Mouse (Mus musculus): ENCODE results near the gene Gm128. TPM values are rescaled to one million over a fixed set of nuclear protein-coding genes. Genes with fewer than 3 reads are reported as not detected.

The Gm128 gene
- polyA plus RNA-seq, 1 experiment from 2014 or later: 0.97 TPM

DNA sequence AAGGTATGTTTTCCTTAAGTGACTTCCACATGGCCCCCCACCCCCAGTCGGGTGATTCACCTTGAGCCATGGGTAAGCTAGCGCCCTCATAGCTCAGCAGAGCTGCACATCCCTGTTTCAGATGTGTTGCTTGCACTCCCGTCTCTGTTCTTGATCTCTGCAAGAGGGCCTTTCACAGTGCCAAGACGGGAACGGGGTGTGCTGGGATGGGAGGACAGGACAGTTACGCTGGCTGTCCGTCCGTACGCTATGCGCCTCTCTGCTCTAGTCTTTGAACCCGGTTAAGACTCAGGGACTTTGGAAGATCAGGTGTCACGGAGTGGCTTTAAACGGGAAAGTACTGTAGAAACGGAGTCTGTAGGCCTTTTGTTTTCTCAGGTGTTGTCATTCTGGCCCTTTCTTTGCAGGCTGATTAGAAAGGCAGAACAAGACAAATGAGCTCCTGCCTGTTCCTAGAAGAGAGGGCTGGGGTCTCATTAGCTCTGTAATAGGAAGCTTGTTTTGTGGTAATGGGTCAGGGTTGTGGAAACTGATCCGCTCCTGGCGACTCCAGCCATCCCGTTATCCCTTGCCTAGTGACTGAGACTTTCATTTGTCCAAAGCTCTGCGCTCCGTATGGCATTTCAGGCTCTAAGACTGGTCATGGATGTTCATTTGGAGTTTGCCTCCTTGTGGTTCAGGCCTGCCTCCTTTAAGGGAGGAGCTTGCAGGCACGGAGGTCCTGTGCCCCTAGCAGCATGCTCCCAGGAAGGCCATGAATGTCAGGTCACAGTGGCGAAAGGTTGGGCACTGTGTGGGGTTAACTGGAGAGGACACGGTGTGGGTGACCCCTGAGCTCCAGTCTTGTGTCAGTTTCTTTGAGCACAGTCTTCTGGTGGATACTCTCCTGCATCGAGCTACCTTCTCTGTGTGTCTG is 5.8 kb downstream of the Gm128 start:
- H3K4me1 ChIP-seq: peaks cover 26% of the 10 kb centered on the region
- no peaks in the 10 kb centered on the region for H3K9me3 ChIP-seq
- no peak for DNase-seq (ENCODE audit: low spot score)
- peaks cover 72% of the 10 kb centered on the region for H3K36me3 ChIP-seq
- H3K4me3 ChIP-seq: no peak overlapping the region
- no peak overlapping the region for H3K27ac ChIP-seq
- WGBS: 87% methylated on average over 23 of the region's 23 CpGs
- no peaks in the 10 kb centered on the region for H3K27me3 ChIP-seq (ENCODE audit: insufficient read depth, poor library complexity, severe bottlenecking)

DNA sequence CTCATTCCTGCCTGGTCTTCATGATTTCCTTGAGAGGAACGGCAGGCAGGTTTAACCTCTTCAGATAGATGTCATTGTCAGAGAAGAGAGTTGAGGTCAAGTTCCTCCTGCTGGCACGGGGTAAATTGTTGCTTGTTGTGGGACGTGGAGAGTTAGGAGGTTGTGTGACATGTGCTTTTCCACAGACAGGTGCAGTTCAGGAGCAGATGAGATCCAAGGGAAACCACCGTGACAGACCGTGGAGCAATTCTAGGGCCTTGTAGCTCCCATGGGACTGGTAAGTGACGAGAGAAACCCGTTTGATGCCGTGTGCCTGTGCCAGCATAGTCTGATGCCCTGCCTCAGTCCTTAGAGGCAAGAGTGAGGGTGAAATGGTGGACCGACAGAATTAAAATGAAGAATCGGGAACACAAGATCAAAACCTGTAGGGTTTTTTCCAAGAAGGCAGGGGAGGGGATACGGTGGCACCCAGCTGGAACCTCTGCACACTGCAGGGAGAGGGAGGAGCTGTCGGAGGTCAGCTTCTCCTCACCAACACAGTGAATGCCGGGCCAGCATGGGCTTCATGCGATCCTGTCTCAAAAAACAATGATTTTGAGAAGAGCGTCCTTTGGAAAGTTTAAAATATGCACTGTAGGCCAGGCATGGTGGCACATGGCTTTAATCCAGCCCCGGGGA is 8.0 kb downstream of the Gm128 start:
- Histone ChIP-seq H3K27me3 (ENCODE audit: insufficient read depth, poor library complexity, severe bottlenecking) (no peaks in the 10 kb centered on the region), H3K4me3 (no peak overlapping the region), H3K4me1 (peaks cover 37% of the 10 kb centered on the region), H3K27ac (peak overlapping the region; percentile 31; the same call in 1 of the 2 replicates), H3K9me3 (no peaks in the 10 kb centered on the region), H3K36me3 (peaks cover 70% of the 10 kb centered on the region)
- no peak for DNase-seq (ENCODE audit: low spot score)
- WGBS: 86% methylated on average over 16 of the region's 16 CpGs

DNA sequence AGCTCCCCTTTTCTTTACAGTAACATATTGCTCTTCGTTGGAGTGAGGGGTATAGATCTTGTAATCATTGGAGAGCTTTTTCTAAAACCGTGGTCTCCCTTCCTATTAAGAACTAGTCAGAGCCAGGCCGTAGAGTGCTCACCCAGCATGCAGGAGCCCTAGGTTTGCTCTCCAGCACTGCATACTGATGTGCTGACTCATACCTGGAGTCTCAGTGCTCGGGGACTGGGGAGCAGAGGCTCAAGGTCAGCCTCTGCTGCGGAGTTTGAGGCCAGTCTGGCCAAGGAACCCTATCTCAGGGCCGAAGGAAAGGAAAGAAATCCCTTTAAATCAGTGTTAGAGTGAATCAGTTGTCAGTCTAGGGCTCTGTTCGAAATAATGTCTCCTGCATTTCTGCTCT is 8.6 kb downstream of the Gm128 start:
- H3K27me3 ChIP-seq (ENCODE audit: insufficient read depth, poor library complexity, severe bottlenecking): no peaks in the 10 kb centered on the region
- no peak for DNase-seq (ENCODE audit: low spot score)
- H3K27ac ChIP-seq: peak overlapping the region; percentile 31; the same call in 1 of the 2 replicates
- no peak overlapping the region for H3K4me3 ChIP-seq
- 64% methylated on average over 7 of the region's 7 CpGs for WGBS
- H3K9me3 ChIP-seq: no peaks in the 10 kb centered on the region
- H3K4me1 ChIP-seq: peaks cover 37% of the 10 kb centered on the region
- H3K36me3 ChIP-seq: peaks cover 64% of the 10 kb centered on the region

DNA sequence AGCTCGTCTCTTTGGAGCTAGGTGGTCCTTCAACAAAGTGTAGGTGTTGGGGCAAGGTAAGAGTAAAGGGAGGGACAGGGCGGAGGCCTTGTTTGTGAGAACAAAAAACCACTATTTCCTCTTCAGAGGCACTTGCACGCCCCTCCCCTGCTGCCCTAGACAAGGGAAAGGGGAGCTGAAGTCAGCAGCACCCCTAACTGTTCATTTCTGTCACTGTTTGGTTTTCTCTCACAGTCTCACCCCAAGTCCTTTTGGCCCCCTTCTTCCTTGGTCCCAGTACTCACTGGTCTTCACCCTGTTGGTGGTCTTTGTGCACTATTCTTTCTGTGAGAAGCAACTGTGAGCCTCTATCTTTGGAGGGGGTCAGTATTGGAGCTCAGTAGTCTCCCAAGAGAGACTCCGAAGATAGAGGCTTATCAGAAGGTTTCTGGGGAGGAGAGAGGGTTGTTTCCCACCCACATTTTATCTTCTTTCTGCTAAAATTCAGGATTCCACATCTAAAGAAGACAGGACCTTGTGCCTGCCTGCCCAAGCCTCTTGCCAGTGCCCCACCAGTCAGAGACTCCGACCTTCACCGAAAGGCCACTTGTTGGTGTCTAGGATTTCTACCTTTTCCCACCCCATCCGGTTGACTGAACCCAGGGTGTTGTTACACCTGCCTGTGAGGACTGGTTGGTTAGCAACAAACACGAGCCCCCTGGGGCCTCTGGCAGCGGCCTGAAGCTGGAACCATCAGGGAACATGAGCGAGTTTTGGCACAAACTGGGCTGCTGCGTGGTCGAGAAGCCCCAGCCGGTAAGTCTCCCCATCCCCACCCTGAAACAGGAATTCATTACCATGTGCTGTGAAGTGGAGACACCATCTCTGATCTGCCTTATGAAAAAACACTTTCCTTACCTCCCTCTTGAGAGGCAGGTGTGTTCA is 9.8 kb downstream of the Gm128 start, which contains the start of gene Mllt11:
Gene Mllt11 (minus strand): TSS at position 874 of the 924 bp plus-strand sequence.
- Histone ChIP-seq H3K36me3 (peaks cover 52% of the 10 kb centered on the region), H3K9me3 (no peaks in the 10 kb centered on the region), H3K27me3 (ENCODE audit: insufficient read depth, poor library complexity, severe bottlenecking) (no peaks in the 10 kb centered on the region), H3K27ac (peak within 1 kb of the TSS; percentile 96), H3K4me1 (peaks cover 45% of the 10 kb centered on the region), H3K4me3 (peak within 1 kb of the TSS; percentile 80)
- no peak for DNase-seq (ENCODE audit: low spot score)
- 74% methylated on average over 13 of the region's 13 CpGs for WGBS

DNA sequence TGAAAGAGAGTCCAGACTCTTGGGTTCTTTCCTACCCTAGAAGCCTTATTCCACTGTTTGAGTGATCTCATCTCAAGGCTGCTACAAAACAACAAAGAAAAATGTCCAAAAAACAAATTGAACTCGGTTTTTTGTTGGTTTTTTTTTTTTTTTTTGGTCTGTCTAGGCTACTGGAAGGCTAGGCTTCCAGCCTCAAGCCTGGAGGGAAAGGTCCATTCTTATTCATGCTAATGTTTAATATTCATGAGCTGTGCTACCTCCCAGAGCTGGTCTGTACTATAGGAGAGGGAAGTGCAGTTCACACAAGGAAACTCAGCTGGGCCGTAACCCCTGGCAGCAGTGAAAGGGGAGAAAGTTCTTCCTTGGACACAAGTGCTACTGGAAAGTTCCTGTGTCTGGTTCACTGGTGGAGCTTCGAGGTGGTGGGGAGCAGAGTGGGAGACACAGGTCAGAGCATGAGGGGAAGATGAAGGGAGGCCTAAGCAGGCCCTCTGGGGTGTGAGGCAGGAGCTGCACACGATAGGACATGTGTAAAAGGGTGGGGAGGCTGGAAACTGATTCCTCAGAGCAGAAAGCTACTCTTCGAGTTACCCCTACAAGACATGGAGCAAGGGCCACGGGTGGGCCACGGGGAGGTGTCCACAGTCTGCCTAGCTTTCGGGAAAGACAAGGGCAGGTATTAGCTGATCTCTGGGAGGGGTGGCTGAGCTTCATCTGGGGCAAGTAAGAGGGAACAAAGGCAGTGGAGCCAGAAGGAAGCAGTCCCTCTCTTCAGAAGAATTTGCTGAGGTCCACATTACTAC is 10.7 kb downstream of the Gm128 start:
- Histone ChIP-seq H3K9me3 (no peaks in the 10 kb centered on the region), H3K4me1 (peaks cover 45% of the 10 kb centered on the region), H3K27ac (peak overlapping the region; percentile 96), H3K36me3 (peaks cover 47% of the 10 kb centered on the region), H3K27me3 (ENCODE audit: insufficient read depth, poor library complexity, severe bottlenecking) (no peaks in the 10 kb centered on the region), H3K4me3 (peak overlapping the region; percentile 80)
- 54% methylated on average over 8 of the region's 8 CpGs for whole genome bisulfite sequencing
- no peak for DNase-seq (ENCODE audit: low spot score)

DNA sequence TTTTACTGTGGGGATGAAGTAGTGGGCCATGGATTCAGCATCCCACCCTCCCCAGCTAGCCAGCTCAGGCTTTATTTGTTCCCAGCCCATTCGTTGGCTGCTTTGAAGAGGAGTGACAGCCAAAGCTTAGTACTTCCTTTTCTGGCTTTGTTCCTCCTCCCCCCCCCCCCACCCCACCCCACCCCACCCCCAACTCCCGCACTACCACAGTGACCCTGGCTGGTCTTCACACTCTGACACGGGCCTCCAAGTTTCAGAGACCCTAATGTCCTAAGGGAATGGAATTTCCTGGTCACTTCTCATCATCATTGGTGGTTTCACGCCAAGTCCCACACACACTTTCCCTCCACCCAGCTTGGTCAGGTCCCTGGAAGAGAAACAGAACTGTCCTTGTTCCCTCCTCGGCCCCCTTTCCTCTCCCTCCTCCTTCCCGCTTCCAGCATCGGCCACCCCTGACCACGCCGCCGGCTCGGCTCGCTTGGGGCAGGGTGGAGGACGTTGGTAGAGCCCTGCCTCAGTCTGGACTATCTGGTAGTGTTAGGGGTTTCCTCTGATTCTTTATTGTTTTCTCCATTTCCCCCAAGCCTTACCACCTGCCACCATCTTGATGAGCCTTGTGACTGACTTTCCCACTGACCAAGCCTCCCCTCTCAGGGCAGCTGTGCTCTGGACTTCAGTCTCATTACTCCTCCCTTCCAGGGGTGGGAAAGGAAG is 11.5 kb downstream of the Gm128 start:
- peaks cover 47% of the 10 kb centered on the region for H3K36me3 ChIP-seq

DNA sequence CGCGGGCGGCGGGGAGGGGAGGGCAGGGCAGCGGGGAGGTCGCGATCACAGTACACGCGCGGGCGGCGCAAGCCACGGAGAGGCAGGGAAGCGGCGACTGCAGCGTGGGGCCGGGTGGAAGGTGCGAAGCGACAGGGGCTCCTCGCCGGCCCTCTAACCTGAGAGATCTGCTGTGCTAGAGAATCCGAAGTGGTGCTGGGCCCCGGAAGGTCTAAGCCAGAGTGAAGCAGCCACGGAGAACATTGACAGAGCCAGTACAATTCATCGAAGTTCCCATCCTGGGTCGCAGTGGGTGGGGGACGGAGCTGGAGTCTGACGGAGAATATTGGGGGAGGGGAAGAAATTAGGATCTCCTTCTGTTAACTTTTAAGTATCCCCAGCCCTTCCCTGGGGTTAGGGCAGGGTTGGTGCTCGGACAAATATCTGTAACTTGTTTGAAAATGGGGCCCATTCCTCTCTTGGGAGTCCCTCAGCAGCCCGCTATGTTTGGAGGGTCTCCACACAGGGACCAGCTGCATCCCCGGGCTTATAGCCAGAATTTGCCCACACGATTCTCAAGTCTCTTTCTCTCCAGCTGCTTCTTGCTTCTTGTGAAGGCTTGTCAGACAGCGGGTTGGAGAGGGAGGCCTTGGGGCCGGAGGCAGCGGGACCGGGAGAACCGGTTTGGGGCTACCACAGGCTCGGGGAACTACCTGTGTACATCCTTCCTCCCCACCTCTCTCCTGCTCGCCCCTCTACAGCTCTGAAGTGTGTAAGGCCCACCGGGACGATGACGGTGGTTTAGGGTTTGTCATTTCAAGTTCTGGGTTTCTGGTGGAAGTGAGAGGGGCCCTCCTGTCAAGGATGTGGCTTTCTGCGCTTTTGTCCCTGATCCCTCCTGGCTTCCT is 12.3 kb downstream of the Gm128 start:
- Histone ChIP-seq H3K4me1 (peaks cover 49% of the 10 kb centered on the region), H3K4me3 (peak overlapping the region; percentile 80), H3K27me3 (ENCODE audit: insufficient read depth, poor library complexity, severe bottlenecking) (no peaks in the 10 kb centered on the region), H3K36me3 (peaks cover 46% of the 10 kb centered on the region), H3K9me3 (no peaks in the 10 kb centered on the region), H3K27ac (peak overlapping the region; percentile 96)
- no peak for DNase-seq (ENCODE audit: low spot score)
- under 1% methylated on average over 43 of the region's 43 CpGs for WGBS

More for the DNA sequence above, 11.5 kb downstream of the Gm128 start:
- H3K4me1 ChIP-seq: peaks cover 45% of the 10 kb centered on the region
- WGBS: 3% methylated on average over 13 of the region's 13 CpGs
- DNase-seq (ENCODE audit: low spot score): no peak
- no peaks in the 10 kb centered on the region for H3K27me3 ChIP-seq (ENCODE audit: insufficient read depth, poor library complexity, severe bottlenecking)
- H3K9me3 ChIP-seq: no peaks in the 10 kb centered on the region
- peak overlapping the region; percentile 80 for H3K4me3 ChIP-seq
- H3K27ac ChIP-seq: peak overlapping the region; percentile 96

DNA sequence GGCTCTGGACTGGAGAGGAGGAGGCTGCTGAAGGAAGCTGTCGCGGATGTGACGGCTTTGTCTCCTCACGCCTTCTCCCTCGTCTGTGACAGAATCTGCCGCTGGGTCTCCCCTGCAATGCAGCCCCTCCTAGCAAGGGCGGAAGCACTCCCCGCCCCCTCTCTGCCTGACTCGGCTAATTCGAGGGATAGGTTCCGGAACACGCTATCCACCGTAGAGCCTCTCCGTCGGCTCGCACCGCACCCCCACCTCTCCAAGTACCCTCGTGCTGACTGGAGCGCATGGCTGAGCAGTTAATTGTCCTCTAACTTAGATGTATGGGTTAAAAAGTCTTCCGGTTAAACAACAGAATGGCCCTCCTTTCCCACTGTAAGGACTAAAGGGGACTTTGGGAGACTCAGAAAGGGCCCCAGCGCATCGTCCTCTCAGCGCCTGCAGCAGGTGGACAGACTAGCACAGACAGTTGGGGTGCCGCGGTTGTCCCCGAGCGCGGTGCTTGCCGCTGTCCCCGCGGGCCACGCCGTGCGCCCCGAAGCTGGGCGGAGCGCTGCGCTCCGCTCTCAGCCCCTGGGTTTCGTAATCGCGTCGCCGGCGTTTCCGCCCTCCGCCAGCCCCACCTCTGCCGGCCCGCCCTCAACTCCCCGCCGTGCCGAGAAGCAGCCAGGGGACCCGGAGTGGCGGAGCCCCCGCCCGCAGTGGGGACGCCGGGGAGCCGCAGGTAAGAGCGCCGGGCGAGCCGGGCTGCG is 13.1 kb downstream of the Gm128 start, which contains the start of gene Cdc42se1:
Gene Cdc42se1 (plus strand): TSS at position 585 of the 746 bp plus-strand sequence.
- WGBS: under 1% methylated on average over 63 of the region's 64 CpGs
- Histone ChIP-seq H3K27me3 (ENCODE audit: insufficient read depth, poor library complexity, severe bottlenecking) (no peaks in the 10 kb centered on the region), H3K9me3 (no peaks in the 10 kb centered on the region), H3K4me3 (peak within 1 kb of the TSS; percentile 80), H3K4me1 (peaks cover 50% of the 10 kb centered on the region), H3K27ac (peak within 1 kb of the TSS; percentile 96), H3K36me3 (peaks cover 46% of the 10 kb centered on the region)
- DNase-seq (ENCODE audit: low spot score): peak; percentile 94

DNA sequence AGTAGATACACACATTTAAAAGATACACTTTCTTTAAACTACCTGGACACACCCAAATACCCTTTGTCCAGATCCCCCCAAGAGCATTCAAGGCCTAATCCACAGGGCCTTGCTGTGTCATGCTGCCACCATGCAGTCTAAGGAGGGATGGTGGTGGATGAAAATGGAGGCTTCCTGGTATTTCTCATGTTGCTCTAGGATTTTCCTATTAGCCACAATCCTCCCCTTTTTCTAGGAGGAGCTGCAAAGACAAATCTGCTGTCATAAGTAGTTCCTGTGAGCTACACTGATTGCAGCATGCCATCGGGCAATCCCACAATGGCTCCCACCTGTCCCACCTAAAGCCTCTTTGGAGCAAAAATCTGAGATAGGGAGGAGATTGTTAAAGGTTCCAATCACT is 14.2 kb downstream of the Gm128 start:
- WGBS: 36% methylated on average over 1 of the region's 1 CpGs
- peak overlapping the region; percentile 96 for H3K27ac ChIP-seq
- H3K4me3 ChIP-seq: peak overlapping the region; percentile 80
- no peak for DNase-seq (ENCODE audit: low spot score)
- peaks cover 42% of the 10 kb centered on the region for H3K4me1 ChIP-seq
- no peaks in the 10 kb centered on the region for H3K27me3 ChIP-seq (ENCODE audit: insufficient read depth, poor library complexity, severe bottlenecking)
- H3K9me3 ChIP-seq: no peaks in the 10 kb centered on the region
- peaks cover 46% of the 10 kb centered on the region for H3K36me3 ChIP-seq

DNA sequence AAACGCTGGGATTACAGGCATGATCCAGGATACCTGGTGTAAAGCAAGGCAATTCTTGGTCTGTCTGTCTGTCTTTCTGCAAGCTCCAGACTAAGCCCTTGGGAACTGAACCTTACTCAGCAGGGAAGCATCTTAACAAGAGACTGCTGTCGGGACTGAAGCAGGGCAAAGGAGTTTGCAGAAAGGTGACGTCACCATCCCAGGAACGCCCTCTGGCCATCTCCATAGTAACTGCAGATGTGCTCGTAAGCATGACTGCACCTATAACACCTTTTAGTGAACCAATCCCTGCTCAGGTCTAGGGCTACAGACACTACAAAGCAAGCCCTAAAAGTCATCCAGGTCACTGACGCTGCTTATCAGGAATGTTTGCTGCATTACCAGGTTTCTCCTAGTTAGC is 17.1 kb downstream of the Gm128 start:
- Histone ChIP-seq H3K4me3 (no peak overlapping the region), H3K4me1 (peaks cover 13% of the 10 kb centered on the region), H3K27ac (no peak overlapping the region), H3K27me3 (ENCODE audit: insufficient read depth, poor library complexity, severe bottlenecking) (no peaks in the 10 kb centered on the region), H3K36me3 (peaks cover 65% of the 10 kb centered on the region), H3K9me3 (no peaks in the 10 kb centered on the region)
- 35% methylated on average over 6 of the region's 6 CpGs for WGBS
- DNase-seq (ENCODE audit: low spot score): no peak

Measured in heart, embryonic 10.5 days (tissue).